Mouse (Mus musculus) adrenal gland, adult (tissue): ENCODE data around the gene Cela3b.

ENCODE experiments used
- DNase-seq, 2 experiments: peaks; one replicate each; pipeline ENCODE4 v3.0.0; 2022 to 2023; ENCODE audit warnings: low spot score in 1 of 2; ENCODE audit not compliant: inconsistent age in 2 of 2

Gene Cela3b

GRCm38 (mm10) chr4:137461981-137462690 lies 31.8 kb upstream of the Cela3b start:
- no peak for DNase-seq

- DNase-seq, result no peak
Measured at GRCm38 (mm10) chr4:137461217-137461616, 30.9 kb upstream of the Cela3b start.

- DNase-seq, result no peak
Measured at GRCm38 (mm10) chr4:137460676-137461075, 30.3 kb upstream of the Cela3b start.

- no peak for DNase-seq
Measured at GRCm38 (mm10) chr4:137458861-137459260, 28.5 kb upstream of the Cela3b start.

GRCm38 (mm10) chr4:137458310-137458709 lies 28.0 kb upstream of the Cela3b start:
- DNase-seq, result no peak

- no peak for DNase-seq
Measured at GRCm38 (mm10) chr4:137457292-137457691, 27.0 kb upstream of the Cela3b start.

- no peak for DNase-seq
Measured at GRCm38 (mm10) chr4:137456581-137456980, 26.2 kb upstream of the Cela3b start.

- DNase-seq, result no peak
Measured at GRCm38 (mm10) chr4:137454582-137454981, 24.2 kb upstream of the Cela3b start.

GRCm38 (mm10) chr4:137453234-137453767 lies 23.0 kb upstream of the Cela3b start, which contains the start of gene 1700013G24Rik:
1700013G24Rik (plus strand) TSS chr4:137453284.
- no peak for DNase-seq

GRCm38 (mm10) chr4:137452190-137452589 lies 21.9 kb upstream of the Cela3b start:
- no peak for DNase-seq

GRCm38 (mm10) chr4:137449715-137450114 lies 19.4 kb upstream of the Cela3b start:
- DNase-seq, result no peak

GRCm38 (mm10) chr4:137449132-137449531 lies 18.8 kb upstream of the Cela3b start:
- DNase-seq, result no peak

- no peak for DNase-seq
Measured at GRCm38 (mm10) chr4:137448641-137449040, 18.3 kb upstream of the Cela3b start.

- peak; percentile 80 to 90 for DNase-seq
Measured at GRCm38 (mm10) chr4:137448197-137448596, 17.9 kb upstream of the Cela3b start.

- DNase-seq, result no peak
Measured at GRCm38 (mm10) chr4:137447363-137448196, 17.2 kb upstream of the Cela3b start.

GRCm38 (mm10) chr4:137445881-137446280 lies 15.5 kb upstream of the Cela3b start:
- no peak for DNase-seq

- peak; percentile 73 to 94 for DNase-seq
Measured at GRCm38 (mm10) chr4:137443625-137444024, 13.3 kb upstream of the Cela3b start.

- DNase-seq, result no peak
Measured at GRCm38 (mm10) chr4:137441332-137441731, 11.0 kb upstream of the Cela3b start.

- DNase-seq, result no peak
Measured at GRCm38 (mm10) chr4:137438842-137439241, 8.5 kb upstream of the Cela3b start.

GRCm38 (mm10) chr4:137436979-137437669 lies 6.8 kb upstream of the Cela3b start:
- no peak for DNase-seq
